Comparison of ENCODE assay signal across 16 mouse cellular contexts in the genomic region with DNA sequence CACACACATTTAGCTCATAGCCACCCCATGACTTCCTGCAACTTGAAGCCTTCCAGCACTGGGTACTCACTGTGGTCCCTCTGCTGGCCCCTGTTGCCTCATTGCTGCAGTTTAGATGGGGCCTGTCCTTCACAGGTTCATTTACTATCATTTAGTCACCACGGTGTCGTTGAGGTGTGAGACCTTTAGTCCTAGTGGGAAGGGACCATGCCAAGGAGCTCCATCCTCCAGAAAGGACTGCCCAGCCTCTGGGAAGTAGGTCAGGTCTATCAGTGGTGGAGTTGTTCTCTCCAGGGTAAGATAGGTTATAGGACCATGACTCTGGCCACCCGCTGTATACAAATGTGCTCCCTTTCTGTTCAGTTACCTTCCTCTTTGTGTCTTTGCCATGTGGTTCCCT.
"Had no signal": no experiment of that assay in that cellular context is flagged by ENCODE, and none has a peak within 500 bp of the region (broad histone marks: within the 10 kb centered on the region; RNA-seq: fewer than 3 reads in every experiment).

No protein-coding gene starts in this region.

- H3K4me1 ChIP-seq: liver, embryonic 15.5 days; midbrain, embryonic 15.5 days; neural tube, embryonic 12.5 days had no signal

- H3K27ac ChIP-seq: kidney, postnatal 0 days; limb, embryonic 13.5 days; liver, embryonic 15.5 days; midbrain, embryonic 15.5 days; neural tube, embryonic 12.5 days had no signal

- H3K9me3 ChIP-seq: limb, embryonic 13.5 days; liver, embryonic 15.5 days; midbrain, embryonic 15.5 days; neural tube, embryonic 12.5 days had no signal

- H3K27me3 ChIP-seq: limb, embryonic 13.5 days; liver, embryonic 15.5 days; midbrain, embryonic 15.5 days; neural tube, embryonic 12.5 days had no signal

- H3K9ac ChIP-seq: limb, embryonic 13.5 days; liver, embryonic 15.5 days; midbrain, embryonic 15.5 days; neural tube, embryonic 12.5 days had no signal

- H3K4me2 ChIP-seq: limb, embryonic 13.5 days; liver, embryonic 11.5 days; liver, embryonic 15.5 days; midbrain, embryonic 15.5 days; neural tube, embryonic 12.5 days had no signal

- H3K36me3 ChIP-seq: limb, embryonic 13.5 days; liver, embryonic 15.5 days; midbrain, embryonic 15.5 days; neural tube, embryonic 12.5 days had no signal

- H3K4me3 ChIP-seq: limb, embryonic 13.5 days; liver, embryonic 15.5 days; midbrain, embryonic 15.5 days; neural tube, embryonic 12.5 days had no signal

- DNase-seq: kidney, adult 8-10 months; kidney, postnatal 36 days; layer of hippocampus, adult 9-11 months; layer of hippocampus, postnatal 36 days; lung, adult 2 months; lung, postnatal 36 days; right cerebral cortex, postnatal 4 days; thymus, adult 2 months; thymus, postnatal 25 days had no signal

- ATAC-seq: lung, postnatal 0 days; midbrain, embryonic 15.5 days had no signal
